Mouse (Mus musculus) embryonic facial prominence, embryonic 14.5 days (tissue): ENCODE results near the gene Man2b2. TPM values are rescaled to one million over a fixed set of nuclear protein-coding genes. Genes with fewer than 3 reads are reported as not detected.
"Not testable (repeated sequence)": the region's sequence is repeated elsewhere in the genome, so short reads cannot be mapped to it uniquely, and the experiment has no call there.

ENCODE experiments used
- ATAC-seq: fragments of 200-750 bp; cut with Nextera tagmentation; 2 replicates; pipeline ENCODE4 v1.8.0; 2017; ENCODE audit warnings: low read depth, moderate number of reproducible peaks, moderate TSS enrichment
- DNase-seq: peaks from one replicate; pipeline ENCODE4 v3.0.0-alpha.2; 2015; ENCODE audit warnings: low spot score
- H3K27ac ChIP-seq: fragments of 300-500 bp; sonication (generic); replicated peaks from 2 replicates; pipeline ENCODE4 v1.5.1; 2014; ENCODE audit warnings: low read depth, mild to moderate bottlenecking, low read length, moderate library complexity
- H3K27me3 ChIP-seq: fragments of 300-500 bp; sonication (generic); replicated peaks from 2 replicates; pipeline ENCODE4 v1.6.1; 2014; ENCODE audit warnings: low read length; ENCODE audit not compliant: control insufficient read depth, insufficient read depth
- H3K36me3 ChIP-seq: fragments of 300-500 bp; sonication (generic); 2 replicates; pipeline ENCODE4 v1.6.1; 2014; ENCODE audit warnings: low read length, mixed read lengths; ENCODE audit not compliant: control insufficient read depth, insufficient read depth
- H3K4me1 ChIP-seq: fragments of 300-500 bp; sonication (generic); 2 replicates; pipeline ENCODE4 v1.6.1; 2014; ENCODE audit warnings: antibody characterized with exemption, low read length; ENCODE audit not compliant: control insufficient read depth, insufficient read depth
- H3K4me2 ChIP-seq: fragments of 300-500 bp; sonication (generic); 2 replicates; pipeline ENCODE4 v1.6.1; 2014; ENCODE audit warnings: low read depth, mild to moderate bottlenecking, low read length, moderate library complexity, mixed read lengths
- H3K4me3 ChIP-seq: fragments of 300-500 bp; sonication (generic); 2 replicates; pipeline ENCODE4 v1.5.1; 2014; ENCODE audit warnings: low read depth, mild to moderate bottlenecking, low read length
- H3K9ac ChIP-seq: fragments of 300-500 bp; sonication (generic); 2 replicates; pipeline ENCODE4 v1.6.1; 2014; ENCODE audit warnings: low read depth, mild to moderate bottlenecking, low read length, moderate library complexity, mixed read lengths
- H3K9me3 ChIP-seq: fragments of 300-500 bp; sonication (generic); 2 replicates; pipeline ENCODE4 v1.6.1; 2016; ENCODE audit warnings: low read length; ENCODE audit not compliant: control insufficient read depth
- WGBS: fragments of 180-500 bp; shearing (Covaris S2); extraction: QIAGEN DNeasy Blood & Tissue Kit; methylation state at CpG from one replicate; pipeline ENCODE4 v1.1.7; 2014; 5-methylcytosine and 5-hydroxymethylcytosine counted together
- polyA plus RNA-seq: library from polyadenylated mRNA; unstranded; fragments of >200 nt; fragmentation: Nextera tagmentation; extraction: Ambion mirVana; gene quantifications from 2 replicates; pipeline ENCODE4 v1.2.1, GENCODE M21; 2014

The Man2b2 gene
- polyA plus RNA-seq, 1 experiment from 2014 or later: 22.2 TPM

DNA sequence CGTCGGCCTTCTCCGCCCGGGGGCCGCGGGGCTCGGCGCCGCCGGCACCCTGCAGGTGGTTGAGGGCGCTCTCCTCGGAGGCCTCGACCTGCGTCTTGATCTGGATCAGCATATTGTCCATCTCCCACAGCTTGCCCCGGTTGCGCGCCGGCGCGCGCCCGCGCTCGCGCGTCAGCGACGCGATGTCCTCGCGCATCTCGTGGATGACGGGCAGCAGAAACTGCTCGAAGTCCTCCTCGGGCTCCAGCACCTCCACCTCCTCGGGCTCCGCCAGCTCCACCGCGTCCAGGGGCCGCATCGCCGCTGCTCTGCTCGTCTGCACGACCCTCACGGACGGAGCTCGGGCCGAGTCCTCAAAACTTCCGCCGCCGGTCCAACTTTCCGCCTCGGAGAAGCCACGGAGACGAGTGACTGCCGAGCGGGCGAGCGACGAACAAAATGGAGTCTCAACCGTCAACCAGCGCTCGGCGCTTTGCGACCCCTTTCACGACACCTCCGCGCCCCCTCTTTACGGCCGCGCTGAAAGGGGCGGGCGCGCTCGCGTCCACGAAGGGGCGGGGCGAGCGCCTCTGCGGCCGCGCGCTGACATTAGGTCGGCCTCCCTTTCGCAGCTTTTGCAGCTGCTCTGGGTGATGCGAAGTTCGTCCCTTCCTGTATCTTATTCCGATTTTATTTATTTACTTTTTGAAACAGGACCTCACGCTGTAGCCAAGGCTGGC lies 34.0 kb downstream of the Man2b2 start, which contains the start of gene Mrfap1:
TSS of gene Mrfap1 (minus strand) at position 477 of the 719 bp plus-strand sequence.
- Histone ChIP-seq H3K9ac (peak within 1 kb of the TSS; percentile 87), H3K27ac (peak within 1 kb of the TSS; percentile 96), H3K4me2 (peak within 1 kb of the TSS; percentile 84), H3K36me3 (peaks cover 12% of the 10 kb centered on the region), H3K4me3 (peak within 1 kb of the TSS; percentile 69)
- 0% methylated on average over 47 of the region's 90 CpGs for WGBS
- DNase-seq: peak; percentile 97
- not testable (repeated sequence) for H3K4me1 ChIP-seq, H3K9me3 ChIP-seq, H3K27me3 ChIP-seq
- ATAC-seq: peak; percentile 89

DNA sequence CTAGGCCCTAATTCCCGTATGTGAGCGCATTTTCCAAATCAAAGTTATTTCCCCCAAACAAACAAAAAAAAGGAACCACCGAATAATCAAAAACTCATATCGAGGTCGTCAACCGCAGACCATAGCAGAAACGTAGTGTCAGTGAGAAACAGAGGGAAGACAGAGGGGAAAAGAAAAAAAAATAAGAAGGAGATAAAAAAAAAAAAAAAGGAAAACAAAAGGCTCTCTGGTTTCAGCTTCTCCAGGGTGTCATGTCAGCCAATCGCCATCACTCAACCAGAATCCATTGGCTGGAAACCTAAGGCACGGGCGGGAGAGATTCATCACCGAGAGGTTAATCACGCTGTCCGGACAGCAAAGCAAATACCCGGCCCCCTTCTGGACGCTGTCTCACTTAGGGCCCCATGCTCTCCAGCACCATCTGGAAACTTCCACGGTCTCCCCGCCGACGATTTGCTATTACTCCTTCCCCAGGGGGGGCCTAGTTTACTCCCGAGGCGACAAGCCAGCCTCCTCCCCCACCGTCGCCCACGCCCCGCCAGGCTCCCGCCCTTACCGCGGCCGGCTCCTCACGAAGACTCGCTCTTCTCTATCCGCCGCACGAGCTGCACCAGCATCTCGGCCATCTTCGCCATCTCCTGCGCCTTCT lies 34.7 kb downstream of the Man2b2 start:
- ATAC-seq: peak; percentile 53
- H3K9ac ChIP-seq: peak overlapping the region; percentile 87
- peak overlapping the region; percentile 96 for H3K27ac ChIP-seq
- H3K4me3 ChIP-seq: peak overlapping the region; percentile 69
- peaks cover 12% of the 10 kb centered on the region for H3K36me3 ChIP-seq
- peak overlapping the region; percentile 52 for H3K4me2 ChIP-seq
- peak; percentile 73 for DNase-seq
- 4% methylated on average over 32 of the region's 37 CpGs for WGBS
- not testable (repeated sequence) for H3K4me1 ChIP-seq, H3K9me3 ChIP-seq, H3K27me3 ChIP-seq

DNA sequence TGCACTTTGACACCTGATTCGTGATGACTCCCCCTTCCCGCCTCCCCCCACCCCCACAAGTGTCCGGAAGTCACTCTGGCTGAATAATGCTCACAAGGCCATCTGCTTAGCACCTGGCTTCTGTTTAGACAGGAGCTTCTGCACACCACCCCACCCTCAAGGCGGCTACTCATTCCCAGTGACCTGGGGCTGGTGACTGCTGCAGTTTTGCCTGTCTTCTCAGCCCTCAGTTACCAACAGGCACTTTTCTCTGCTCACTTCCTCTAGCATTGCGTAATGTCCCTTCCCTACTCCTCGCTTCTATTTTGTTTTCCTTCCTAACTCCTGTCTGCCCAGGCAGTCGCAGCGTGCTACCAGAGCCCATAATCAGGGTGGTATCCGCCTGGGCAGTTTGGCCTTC lies 38.6 kb downstream of the Man2b2 start:
- Histone ChIP-seq H3K36me3 (peaks cover 12% of the 10 kb centered on the region), H3K4me2 (no peak overlapping the region), H3K9me3 (no peaks in the 10 kb centered on the region), H3K27ac (no peak overlapping the region), H3K4me1 (no peaks in the 10 kb centered on the region; the same call in 1 of the 2 replicates), H3K27me3 (no peaks in the 10 kb centered on the region), H3K9ac (no peak overlapping the region), H3K4me3 (no peak overlapping the region)
- 80% methylated on average over 9 of the region's 9 CpGs for WGBS
- ATAC-seq (no peak), DNase-seq (no peak)

DNA sequence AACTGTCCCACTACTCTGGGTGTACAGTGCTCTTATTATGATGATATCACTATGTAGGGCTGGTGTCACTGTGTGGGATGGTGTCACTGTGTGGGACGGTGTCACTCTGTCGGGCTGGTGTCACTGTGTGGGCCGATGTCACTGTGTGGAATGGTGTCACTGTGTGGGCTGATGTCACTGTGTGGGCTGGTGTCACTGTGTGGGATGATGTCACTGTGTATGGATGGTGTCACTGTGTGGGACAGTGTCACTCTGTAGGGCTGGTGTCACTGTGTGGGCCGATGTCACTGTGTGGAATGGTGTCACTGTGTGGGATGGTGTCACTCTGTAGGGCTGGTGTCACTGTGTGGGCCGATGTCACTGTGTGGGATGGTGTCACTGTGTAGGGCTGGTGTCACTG lies 44.4 kb downstream of the Man2b2 start:
- Histone ChIP-seq H3K4me3 (no peak overlapping the region), H3K4me1 (no peaks in the 10 kb centered on the region), H3K4me2 (no peak overlapping the region), H3K9ac (no peak overlapping the region), H3K36me3 (no peaks in the 10 kb centered on the region), H3K27me3 (no peaks in the 10 kb centered on the region), H3K27ac (no peak overlapping the region), H3K9me3 (no peaks in the 10 kb centered on the region)
- ATAC-seq (no peak), DNase-seq (no peak)
- 97% methylated on average over 5 of the region's 5 CpGs for WGBS

DNA sequence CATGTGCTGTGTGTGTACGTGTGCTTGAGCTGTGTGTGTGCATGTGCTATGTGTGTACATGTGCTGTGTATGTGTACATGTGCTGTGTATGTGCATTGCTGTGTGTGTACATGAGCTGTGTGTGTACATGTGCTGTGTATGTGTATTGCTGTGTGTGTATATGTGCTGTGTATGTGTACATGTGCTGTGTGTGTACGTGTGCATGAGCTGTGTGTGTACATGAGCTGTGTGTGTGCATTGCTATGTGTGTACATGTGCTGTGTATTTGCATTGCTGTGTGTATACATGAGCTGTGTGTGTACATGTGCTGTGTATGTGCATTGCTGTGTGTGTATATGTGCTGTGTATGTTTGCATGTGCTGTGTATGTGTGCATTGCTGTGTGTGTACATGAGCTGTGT lies 50.9 kb downstream of the Man2b2 start:
- DNase-seq (no peak), ATAC-seq (no peak)
- WGBS: 83% methylated on average over 2 of the region's 2 CpGs
- Histone ChIP-seq H3K9me3 (peaks cover 10% of the 10 kb centered on the region; the same call in 1 of the 2 replicates), H3K4me2 (no peak overlapping the region), H3K27ac (no peak overlapping the region), H3K4me1 (0 out of 2 replicates have a peak, but pooled peaks cover 3% of the 10 kb centered on the region), H3K4me3 (no peak overlapping the region), H3K27me3 (no peaks in the 10 kb centered on the region), H3K36me3 (no peaks in the 10 kb centered on the region), H3K9ac (no peak overlapping the region)

DNA sequence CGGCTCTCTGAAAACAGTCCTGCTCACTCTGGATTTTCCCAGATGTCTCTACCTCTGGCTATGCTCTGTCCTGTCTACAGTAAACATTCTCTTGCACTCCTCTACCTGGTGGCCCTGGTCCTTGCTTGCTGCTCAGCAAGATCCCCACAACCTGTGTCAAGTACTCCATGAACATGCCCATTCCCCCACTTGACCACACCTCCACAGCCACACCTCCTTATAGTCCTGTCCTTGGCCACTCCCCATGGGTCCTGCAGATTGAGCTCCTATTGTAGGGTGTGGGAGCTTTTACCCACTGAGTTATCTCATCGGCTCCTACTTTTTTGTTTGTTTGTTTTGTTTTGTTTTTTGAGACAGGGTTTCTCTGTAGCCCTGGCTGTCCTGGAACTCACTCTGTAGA lies 51.6 kb downstream of the Man2b2 start:
- Histone ChIP-seq H3K4me2 (no peak overlapping the region), H3K9ac (no peak overlapping the region), H3K27me3 (no peaks in the 10 kb centered on the region), H3K4me3 (no peak overlapping the region), H3K9me3 (peaks cover 10% of the 10 kb centered on the region; the same call in 1 of the 2 replicates), H3K27ac (no peak overlapping the region), H3K36me3 (no peaks in the 10 kb centered on the region), H3K4me1 (0 out of 2 replicates have a peak, but pooled peaks cover 3% of the 10 kb centered on the region)
- ATAC-seq (no peak), DNase-seq (no peak)
- 93% methylated on average over 1 of the region's 2 CpGs for WGBS

DNA sequence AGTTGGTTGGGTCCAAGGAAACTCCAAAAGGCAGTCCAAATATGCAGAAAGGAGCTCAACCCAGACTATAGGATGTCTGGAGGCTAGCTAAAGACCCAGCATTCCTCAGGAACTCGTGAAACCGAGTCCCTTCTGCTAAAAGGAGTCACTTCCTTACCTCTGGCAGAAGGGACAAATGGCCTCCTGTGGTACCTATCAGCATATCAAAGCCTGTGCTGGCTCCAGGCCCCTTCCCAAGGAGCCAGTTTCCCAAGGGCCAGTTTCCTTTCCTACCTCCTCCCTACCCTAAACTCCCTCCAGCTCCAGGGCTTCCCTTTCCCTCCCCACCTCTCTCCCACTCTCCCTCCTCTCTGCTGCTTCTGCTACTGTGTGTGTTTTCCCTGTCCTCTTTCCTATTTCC lies 53.3 kb downstream of the Man2b2 start:
- no peaks in the 10 kb centered on the region for H3K36me3 ChIP-seq
- no peak for DNase-seq
- H3K4me1 ChIP-seq: 0 out of 2 replicates have a peak, but pooled peaks cover 3% of the 10 kb centered on the region
- no peak overlapping the region for H3K9ac ChIP-seq
- WGBS: 6% methylated on average over 2 of the region's 2 CpGs
- no peak overlapping the region for H3K4me2 ChIP-seq
- ATAC-seq: no peak
- H3K9me3 ChIP-seq: peaks cover 10% of the 10 kb centered on the region; the same call in 1 of the 2 replicates
- H3K27ac ChIP-seq: no peak overlapping the region
- H3K27me3 ChIP-seq: no peaks in the 10 kb centered on the region
- H3K4me3 ChIP-seq: no peak overlapping the region

DNA sequence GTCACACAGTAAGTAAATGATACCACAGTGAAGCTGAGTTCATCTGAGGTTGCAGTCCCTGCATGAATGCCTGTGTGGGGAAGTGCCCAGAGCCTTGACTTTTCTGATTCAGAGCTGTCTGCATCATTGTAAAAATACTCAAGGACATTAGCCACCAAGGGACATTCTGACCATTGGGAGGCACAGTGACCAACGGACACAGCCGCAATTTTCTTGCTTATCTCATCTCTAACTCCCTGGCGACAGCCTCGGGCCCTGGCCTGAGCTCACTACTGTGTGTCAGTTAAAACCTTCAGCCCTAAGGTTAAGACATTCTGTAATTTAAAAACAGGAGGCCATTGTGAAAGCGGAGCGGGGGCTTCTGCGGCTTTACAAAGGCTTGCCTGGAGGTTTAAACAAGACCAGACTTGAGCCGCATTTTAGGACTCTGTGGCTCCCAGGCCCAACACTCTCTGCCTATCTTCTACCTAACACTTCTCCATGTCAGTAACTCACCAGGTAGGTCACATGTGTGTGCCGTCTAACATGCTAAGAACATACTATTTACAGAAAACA lies 54.4 kb downstream of the Man2b2 start:
- DNase-seq (peak; percentile 17), ATAC-seq (no peak)
- no peaks in the 10 kb centered on the region for H3K27me3 ChIP-seq
- H3K4me1 ChIP-seq: 0 out of 2 replicates have a peak, but pooled peaks cover 3% of the 10 kb centered on the region
- no peak overlapping the region for H3K9ac ChIP-seq
- H3K4me2 ChIP-seq: no peak overlapping the region
- 20% methylated on average over 9 of the region's 9 CpGs for WGBS
- peaks cover 10% of the 10 kb centered on the region; the same call in 1 of the 2 replicates for H3K9me3 ChIP-seq
- H3K4me3 ChIP-seq: no peak overlapping the region
- no peak overlapping the region for H3K27ac ChIP-seq
- H3K36me3 ChIP-seq: no peaks in the 10 kb centered on the region
